Mouse (Mus musculus): ENCODE results near the gene Celf6. TPM values are rescaled to one million over a fixed set of nuclear protein-coding genes. Genes with fewer than 3 reads are reported as not detected.
A peak's percentile ranks its signal among the peaks of the same experiment; 100 is the strongest.

The Celf6 gene
- polyA plus RNA-seq, 1 experiment from 2014 or later, result 0.16 TPM

- Histone ChIP-seq H3K9ac (replicated peaks; ENCODE audit: low read depth) (no peak overlapping the region), H3K4me3 (ENCODE audit: low read depth, low read length) (no peak overlapping the region), H3K27me3 (replicated peaks; ENCODE audit: insufficient read depth, low read length) (no peaks in the 10 kb centered on the region), H3K9me3 (ENCODE audit: low read length) (no peaks in the 10 kb centered on the region), H3K4me1 (ENCODE audit: insufficient read depth, low read depth, low read length) (peaks cover 5% of the 10 kb centered on the region), H3K36me3 (ENCODE audit: insufficient read depth, low read length) (peaks cover 2% of the 10 kb centered on the region), H3K27ac (ENCODE audit: low read length) (no peak overlapping the region), H3K4me2 (replicated peaks; ENCODE audit: low read depth, low read length) (no peak overlapping the region)
- 77% methylated on average over 2 of the region's 2 CpGs for WGBS
- TF ChIP-seq CTCF (IDR thresholded peaks at IDR 0.05) (no peak), EP300 (IDR thresholded peaks at IDR 0.05) (no peak)
- ATAC-seq (no peak), DNase-seq (ENCODE audit: low spot score) (no peak)
These were observed 76.8 kb downstream of the Celf6 start for GRCm38 (mm10) chr9:59654450-59654983.

GRCm38 (mm10) chr9:59655958-59656634 lies 78.4 kb downstream of the Celf6 start, which contains the start of gene Pkm:
Gene Pkm (plus strand): TSS chr9:59656368.
- peak within 1 kb of the TSS; percentile 86 for H3K27ac ChIP-seq (ENCODE audit: low read length)
- WGBS, result under 1% methylated on average over 43 of the region's 46 CpGs
- no peaks in the 10 kb centered on the region for H3K36me3 ChIP-seq (ENCODE audit: insufficient read depth, low read length)
- ATAC-seq (peak; percentile 92), DNase-seq (ENCODE audit: low spot score) (peak; percentile 98)
- no peaks in the 10 kb centered on the region for H3K27me3 ChIP-seq (replicated peaks; ENCODE audit: insufficient read depth, low read length)
- TF ChIP-seq CTCF (IDR thresholded peaks at IDR 0.05) (peak; percentile 59), EP300 (IDR thresholded peaks at IDR 0.05) (no peak; the same call in none of the 2 replicates)
- H3K4me3 ChIP-seq (ENCODE audit: low read depth, low read length), result peak within 1 kb of the TSS; percentile 64
- H3K9me3 ChIP-seq (ENCODE audit: low read length), result no peaks in the 10 kb centered on the region
- peak within 1 kb of the TSS; percentile 52 for H3K9ac ChIP-seq (replicated peaks; ENCODE audit: low read depth)
- peak within 1 kb of the TSS; percentile 83 for H3K4me2 ChIP-seq (replicated peaks; ENCODE audit: low read depth, low read length)
- peaks cover 12% of the 10 kb centered on the region for H3K4me1 ChIP-seq (ENCODE audit: insufficient read depth, low read depth, low read length)

Other genes starting within 250 kb of the Celf6 start
- gene Bbs4, start 224.4 kb upstream of the Celf6 start, polyA plus RNA-seq (2015; fragmentation: Nextera tagmentation; extraction: Ambion mirVana), result 13.3 and 15.8 TPM in 2 replicates
- gene Arih1, start 91.3 kb upstream of the Celf6 start, polyA plus RNA-seq (2015; fragmentation: Nextera tagmentation; extraction: Ambion mirVana), result 7.0 and 9.2 TPM in 2 replicates
- 61.6 and 69.9 TPM in 2 replicates for gene Hexa, start 38.4 kb upstream of the Celf6 start, polyA plus RNA-seq (2015; fragmentation: Nextera tagmentation; extraction: Ambion mirVana)
- 0.57 and 0.83 TPM in 2 replicates for gene Tmem202, start 38.1 kb upstream of the Celf6 start, polyA plus RNA-seq (2015; fragmentation: Nextera tagmentation; extraction: Ambion mirVana)
- 18.3 and 22.1 TPM in 2 replicates for gene Parp6, start 39.4 kb downstream of the Celf6 start, polyA plus RNA-seq (2015; fragmentation: Nextera tagmentation; extraction: Ambion mirVana)
- gene Pkm, start 78.5 kb downstream of the Celf6 start, polyA plus RNA-seq (2015; fragmentation: Nextera tagmentation; extraction: Ambion mirVana), result 318 and 331 TPM in 2 replicates
- 68.0 and 95.2 TPM in 2 replicates for gene Gramd2, start 102.2 kb downstream of the Celf6 start, polyA plus RNA-seq (2015; fragmentation: Nextera tagmentation; extraction: Ambion mirVana)
- gene Senp8, start 172.8 kb downstream of the Celf6 start, polyA plus RNA-seq (2015; fragmentation: Nextera tagmentation; extraction: Ambion mirVana), result 3.4 and 3.6 TPM in 2 replicates
- gene Myo9a, start 173.0 kb downstream of the Celf6 start, polyA plus RNA-seq (2015; fragmentation: Nextera tagmentation; extraction: Ambion mirVana), result 8.1 and 11.5 TPM in 2 replicates

Data from lung, postnatal 0 days (tissue).